Mouse (Mus musculus): ENCODE measurements at regions not wholly inside any gene's neighbourhood (a gene's known extent, or its start where the extent isn't known, plus 50 kb on each side); places are given as distances from the start of the nearest gene placed in this dataset.

DNA sequence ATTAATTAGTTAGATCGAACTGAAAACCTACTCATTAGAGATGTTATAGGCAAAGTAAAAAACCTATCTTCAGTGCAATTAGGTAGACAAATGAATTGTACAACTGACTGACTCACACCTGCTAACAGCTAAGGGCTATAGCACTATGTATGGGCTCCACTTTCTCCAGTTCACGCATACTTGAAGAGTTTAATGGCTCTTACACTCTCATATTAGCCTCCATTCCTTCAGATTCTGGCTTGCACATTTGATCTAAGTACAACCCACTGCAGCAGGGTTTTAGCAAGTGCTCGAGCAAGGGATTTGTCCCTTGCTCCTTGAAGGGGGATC is 257.1 kb downstream of the Lmo4 start:
- TF ChIP-seq MAFK (IDR thresholded peaks at IDR 0.05; ENCODE audit: insufficient read depth, low read depth, low read length): no peak
- no peak for TF ChIP-seq ZNF384 (IDR thresholded peaks at IDR 0.05; ENCODE audit: low read depth, low read length)
